Mouse (Mus musculus): Measurements from ENCODE around the gene Hist1h1c. TPM values are rescaled to one million over a fixed set of nuclear protein-coding genes. Genes with fewer than 3 reads are reported as not detected.
"Not testable (repeated sequence)": the region's sequence is repeated elsewhere in the genome, so short reads cannot be mapped to it uniquely, and the experiment has no call there.

The Hist1h1c gene
- polyA plus RNA-seq, 1 experiment: 68.0 TPM

DNA sequence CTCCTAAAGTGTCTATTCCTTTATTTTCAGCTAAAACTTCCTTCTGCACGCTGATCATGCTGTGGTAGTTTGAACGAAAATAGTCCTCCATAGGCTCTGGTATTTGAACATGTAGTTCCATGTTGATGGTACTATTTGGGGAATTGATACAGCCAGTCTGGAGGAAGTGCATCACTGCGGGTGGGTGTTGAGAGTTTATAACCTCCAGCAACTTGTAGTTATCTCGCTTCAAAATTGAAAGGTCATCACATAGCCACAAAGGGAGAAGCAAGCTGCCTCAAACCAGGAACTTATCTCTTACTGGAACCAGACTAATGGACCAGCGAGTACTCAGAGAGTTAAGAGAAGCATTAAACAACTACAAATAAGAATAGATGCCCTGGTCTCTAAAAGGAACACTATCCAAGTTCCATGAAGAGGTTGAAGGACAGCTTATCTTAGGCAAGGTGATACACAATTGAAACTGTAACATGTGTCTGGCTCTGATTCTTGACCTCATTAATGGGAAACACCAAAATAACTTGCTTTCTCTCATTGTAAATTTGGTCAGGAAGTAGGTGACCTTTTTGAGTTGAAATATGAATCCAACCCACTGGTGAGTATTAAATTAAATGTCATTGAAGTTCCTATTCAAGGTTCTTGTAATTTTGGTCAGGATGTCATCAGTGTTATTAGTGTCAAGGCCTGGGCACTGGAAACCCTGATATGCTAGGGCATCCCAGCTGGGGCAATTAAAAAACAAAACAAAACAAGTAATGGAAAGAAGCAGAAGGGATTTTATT lies 22.2 kb upstream of the Hist1h1c start:
- Histone ChIP-seq H3K4me3 (ENCODE audit: low read depth, low read length) (no peak overlapping the region), H3K4me1 (ENCODE audit: control insufficient read depth, insufficient read depth, insufficient read length, low read length) (no peaks in the 10 kb centered on the region), H3K27me3 (ENCODE audit: control insufficient read depth, insufficient read depth, low read length) (no peaks in the 10 kb centered on the region), H3K27ac (ENCODE audit: insufficient read depth, low read depth, low read length) (no peak overlapping the region), H3K36me3 (ENCODE audit: control insufficient read depth, insufficient read depth, low read length) (no peaks in the 10 kb centered on the region)
- WGBS: 71% methylated on average over 5 of the region's 5 CpGs
- TF ChIP-seq POLR2A (IDR thresholded peaks at IDR 0.05; ENCODE audit: low read depth, low read length) (no peak), CTCF (IDR thresholded peaks at IDR 0.05; ENCODE audit: extremely low read depth, insufficient read length, insufficient replicate concordance, low read depth, low read length) (no peak)

DNA sequence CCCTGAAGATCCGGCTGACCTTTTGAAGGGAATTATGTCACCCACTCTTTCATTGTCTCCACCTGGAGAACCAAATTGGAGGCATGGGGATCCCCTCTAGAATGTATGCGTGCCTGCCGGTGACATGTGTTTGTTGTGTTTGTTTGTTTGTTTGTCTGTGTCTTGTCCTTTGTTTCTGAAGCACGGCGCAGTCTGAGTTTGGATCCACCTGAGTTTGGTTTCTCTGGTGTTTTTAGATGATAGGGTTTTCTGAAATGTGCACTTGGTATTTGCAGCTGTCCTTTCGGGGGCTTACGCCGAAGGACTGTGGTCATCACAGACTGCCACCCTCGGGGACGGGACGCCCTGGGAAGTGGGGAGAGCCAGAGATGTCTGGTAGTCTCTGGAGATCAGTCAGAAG lies 21.4 kb upstream of the Hist1h1c start:
- WGBS: 75% methylated on average over 11 of the region's 11 CpGs
- H3K4me1 ChIP-seq (ENCODE audit: control insufficient read depth, insufficient read depth, insufficient read length, low read length): no peaks in the 10 kb centered on the region
- no peak overlapping the region for H3K4me3 ChIP-seq (ENCODE audit: low read depth, low read length)
- no peaks in the 10 kb centered on the region for H3K36me3 ChIP-seq (ENCODE audit: control insufficient read depth, insufficient read depth, low read length)
- peak overlapping the region; percentile 53 for H3K27ac ChIP-seq (ENCODE audit: insufficient read depth, low read depth, low read length)
- no peaks in the 10 kb centered on the region for H3K27me3 ChIP-seq (ENCODE audit: control insufficient read depth, insufficient read depth, low read length)
- TF ChIP-seq POLR2A (IDR thresholded peaks at IDR 0.05; ENCODE audit: low read depth, low read length) (no peak), CTCF (IDR thresholded peaks at IDR 0.05; ENCODE audit: extremely low read depth, insufficient read length, insufficient replicate concordance, low read depth, low read length) (no peak)

DNA sequence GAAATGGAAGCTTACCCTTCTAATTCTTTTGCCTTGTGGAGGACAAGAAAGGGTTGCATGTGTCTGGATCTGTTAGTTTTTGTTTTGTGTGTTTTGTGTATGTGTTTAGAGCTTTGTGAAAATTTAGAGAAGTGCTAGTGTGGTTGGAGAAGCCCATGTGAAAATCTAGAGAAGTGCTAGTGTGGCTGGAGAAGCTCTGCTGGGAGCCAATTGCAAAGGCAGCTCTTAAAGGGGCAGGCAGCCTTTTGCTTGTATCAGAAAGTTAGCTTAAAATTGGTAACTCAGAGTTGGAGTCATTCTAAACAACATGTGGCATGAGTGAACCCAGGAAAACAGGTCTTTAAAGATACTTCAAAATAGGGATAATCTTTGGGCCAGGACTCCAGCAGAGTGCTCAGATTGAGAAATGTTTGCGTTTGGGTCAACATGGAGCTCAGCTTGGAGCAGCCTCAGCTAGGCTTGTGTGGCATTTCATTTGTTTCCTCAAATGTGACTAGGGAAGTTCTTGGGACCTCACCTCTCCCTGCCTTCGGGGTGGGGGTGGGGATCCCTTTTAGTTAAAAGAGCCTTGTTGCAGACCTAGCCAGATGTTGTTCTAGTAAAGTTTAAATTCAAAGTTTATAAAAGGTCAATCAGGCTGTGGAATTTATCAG lies 20.9 kb upstream of the Hist1h1c start:
- H3K4me1 ChIP-seq (ENCODE audit: control insufficient read depth, insufficient read depth, insufficient read length, low read length); H3K4me3 ChIP-seq (ENCODE audit: low read depth, low read length); H3K36me3 ChIP-seq (ENCODE audit: control insufficient read depth, insufficient read depth, low read length); H3K27me3 ChIP-seq (ENCODE audit: control insufficient read depth, insufficient read depth, low read length): not testable (repeated sequence)
- peak overlapping the region; percentile 53 for H3K27ac ChIP-seq (ENCODE audit: insufficient read depth, low read depth, low read length)
- WGBS: 31% methylated on average over 2 of the region's 2 CpGs

DNA sequence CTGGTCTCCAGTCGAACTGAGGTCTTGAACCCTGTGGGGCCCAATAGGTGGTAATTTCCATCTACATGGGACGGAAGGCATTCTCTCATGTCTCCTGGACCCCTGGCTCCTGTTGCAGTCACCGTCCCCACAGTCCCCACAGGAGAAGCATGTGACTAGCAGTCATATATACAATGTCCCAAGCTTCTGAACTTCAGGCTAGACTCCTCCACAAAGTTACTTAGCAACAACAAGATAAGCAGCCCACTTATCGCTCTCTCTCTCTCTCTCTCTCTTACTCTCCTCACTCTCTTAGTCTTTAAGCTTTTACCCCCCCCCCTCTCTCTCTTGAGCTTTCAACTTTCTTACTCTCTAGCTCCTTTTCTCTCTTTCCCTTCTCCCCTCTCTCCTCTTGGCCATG lies 14.4 kb upstream of the Hist1h1c start:
- Histone ChIP-seq H3K27me3 (ENCODE audit: control insufficient read depth, insufficient read depth, low read length) (no peaks in the 10 kb centered on the region), H3K27ac (ENCODE audit: insufficient read depth, low read depth, low read length) (no peak overlapping the region), H3K4me1 (ENCODE audit: control insufficient read depth, insufficient read depth, insufficient read length, low read length) (peaks cover 7% of the 10 kb centered on the region; the same call in 1 of the 2 replicates), H3K4me3 (ENCODE audit: low read depth, low read length) (no peak overlapping the region), H3K36me3 (ENCODE audit: control insufficient read depth, insufficient read depth, low read length) (no peaks in the 10 kb centered on the region)
- TF ChIP-seq POLR2A (IDR thresholded peaks at IDR 0.05; ENCODE audit: low read depth, low read length) (no peak), CTCF (IDR thresholded peaks at IDR 0.05; ENCODE audit: extremely low read depth, insufficient read length, insufficient replicate concordance, low read depth, low read length) (no peak)
- 85% methylated on average over 4 of the region's 4 CpGs for WGBS

DNA sequence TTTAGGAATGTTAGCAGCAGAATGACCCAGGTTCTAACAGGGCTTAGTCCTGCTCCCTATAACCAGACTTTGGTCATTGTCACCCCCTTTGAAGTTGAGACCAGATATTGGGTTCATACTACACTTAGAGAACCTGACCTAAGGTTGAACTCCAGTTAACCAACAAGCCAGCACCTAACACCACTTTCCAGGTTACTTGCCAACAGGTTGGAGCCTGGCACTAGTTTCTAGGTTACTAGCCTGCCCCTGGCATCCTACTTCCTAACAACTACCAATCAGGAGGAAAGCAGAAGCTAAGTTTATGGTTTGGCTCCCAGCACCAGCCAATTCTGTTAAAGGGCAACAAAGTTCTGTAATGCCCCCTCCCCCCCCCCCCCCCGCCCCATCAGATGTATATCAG lies 13.4 kb upstream of the Hist1h1c start:
- H3K27me3 ChIP-seq (ENCODE audit: control insufficient read depth, insufficient read depth, low read length): no peaks in the 10 kb centered on the region
- TF ChIP-seq POLR2A (IDR thresholded peaks at IDR 0.05; ENCODE audit: low read depth, low read length): no peak
- no peak for TF ChIP-seq CTCF (IDR thresholded peaks at IDR 0.05; ENCODE audit: extremely low read depth, insufficient read length, insufficient replicate concordance, low read depth, low read length)
- H3K4me1 ChIP-seq (ENCODE audit: control insufficient read depth, insufficient read depth, insufficient read length, low read length): peaks cover 9% of the 10 kb centered on the region; the same call in 1 of the 2 replicates
- H3K27ac ChIP-seq (ENCODE audit: insufficient read depth, low read depth, low read length): no peak overlapping the region
- 55% methylated on average over 1 of the region's 1 CpGs for WGBS
- no peaks in the 10 kb centered on the region for H3K36me3 ChIP-seq (ENCODE audit: control insufficient read depth, insufficient read depth, low read length)
- no peak overlapping the region for H3K4me3 ChIP-seq (ENCODE audit: low read depth, low read length)

DNA sequence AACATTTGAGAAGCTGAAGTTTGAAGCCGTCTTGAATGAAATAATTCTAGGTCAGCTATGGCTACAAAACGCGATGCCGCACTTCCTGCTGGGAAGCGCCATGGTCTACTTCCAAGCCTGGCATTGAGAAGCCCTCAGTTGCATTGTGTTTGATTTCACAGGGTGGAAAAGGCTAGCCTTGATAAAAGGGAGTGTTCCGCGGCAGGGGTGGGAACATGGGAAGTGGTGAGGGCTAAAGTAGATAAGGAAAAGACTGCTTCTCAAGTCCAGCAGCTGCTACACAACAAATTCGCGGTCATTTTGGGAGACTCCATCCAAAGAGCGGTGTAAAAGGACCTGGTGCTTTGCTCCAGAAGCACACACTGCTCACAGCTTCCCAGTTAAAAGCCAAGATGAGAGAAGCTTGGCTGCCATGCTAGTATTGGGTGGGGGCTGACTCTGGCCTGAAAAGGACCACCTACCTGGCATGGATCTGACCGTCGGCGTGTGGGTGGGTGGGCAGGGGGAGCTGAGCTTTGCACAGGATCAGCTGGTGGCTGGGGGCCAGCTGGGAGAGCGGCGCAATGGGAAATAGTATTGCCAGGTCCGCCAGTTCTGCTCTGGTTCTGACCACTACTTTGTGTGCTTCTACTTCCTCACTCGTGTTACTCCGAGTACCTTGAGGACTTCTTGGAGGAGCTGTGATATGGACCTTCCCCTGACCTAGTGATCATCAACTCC lies 10.0 kb upstream of the Hist1h1c start:
- no peaks in the 10 kb centered on the region for H3K27me3 ChIP-seq (ENCODE audit: control insufficient read depth, insufficient read depth, low read length)
- H3K4me3 ChIP-seq (ENCODE audit: low read depth, low read length): no peak overlapping the region
- peak overlapping the region; percentile 0; the same call in 1 of the 2 replicates for H3K27ac ChIP-seq (ENCODE audit: insufficient read depth, low read depth, low read length)
- no peak for TF ChIP-seq POLR2A (IDR thresholded peaks at IDR 0.05; ENCODE audit: low read depth, low read length)
- H3K4me1 ChIP-seq (ENCODE audit: control insufficient read depth, insufficient read depth, insufficient read length, low read length): peaks cover 10% of the 10 kb centered on the region; the same call in 1 of the 2 replicates
- H3K36me3 ChIP-seq (ENCODE audit: control insufficient read depth, insufficient read depth, low read length): no peaks in the 10 kb centered on the region
- WGBS: 87% methylated on average over 18 of the region's 18 CpGs

DNA sequence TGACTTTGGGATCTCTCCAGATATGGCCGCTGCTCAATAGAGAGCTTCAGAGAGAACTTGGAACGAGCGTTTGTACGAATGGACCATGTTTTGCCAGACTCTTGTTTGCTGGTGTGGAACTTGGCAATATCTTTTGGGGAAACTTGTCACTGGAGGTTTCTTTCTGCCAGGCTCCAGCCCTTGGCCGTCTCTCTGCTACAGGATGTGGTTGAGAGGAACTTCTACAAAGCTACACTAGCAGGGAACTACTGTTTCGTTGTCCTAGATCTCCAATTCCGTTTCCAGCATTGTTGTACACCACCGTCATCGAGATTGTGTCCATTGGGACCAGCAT lies 9.4 kb upstream of the Hist1h1c start:
- TF ChIP-seq CTCF (IDR thresholded peaks at IDR 0.05; ENCODE audit: extremely low read depth, insufficient read length, insufficient replicate concordance, low read depth, low read length) (no peak), POLR2A (IDR thresholded peaks at IDR 0.05; ENCODE audit: low read depth, low read length) (no peak)
- H3K27ac ChIP-seq (ENCODE audit: insufficient read depth, low read depth, low read length): no peak overlapping the region
- H3K36me3 ChIP-seq (ENCODE audit: control insufficient read depth, insufficient read depth, low read length): no peaks in the 10 kb centered on the region
- H3K4me1 ChIP-seq (ENCODE audit: control insufficient read depth, insufficient read depth, insufficient read length, low read length): peaks cover 5% of the 10 kb centered on the region; the same call in 1 of the 2 replicates
- H3K4me3 ChIP-seq (ENCODE audit: low read depth, low read length): no peak overlapping the region
- H3K27me3 ChIP-seq (ENCODE audit: control insufficient read depth, insufficient read depth, low read length): no peaks in the 10 kb centered on the region
- 80% methylated on average over 9 of the region's 9 CpGs for WGBS
